Mouse (Mus musculus): ENCODE results near the gene Sec14l2.

- no peak for TF ChIP-seq CTCF (IDR thresholded peaks at IDR 0.05; ENCODE audit: control insufficient read depth, insufficient read depth, low read length)
- no peak for TF ChIP-seq POLR2A (IDR thresholded peaks at IDR 0.05; ENCODE audit: borderline replicate concordance, control insufficient read depth, low read depth, low read length)
Measured at GRCm38 (mm10) chr11:4160758-4161480, 37.7 kb upstream of the Sec14l2 start.
